Mouse (Mus musculus) intestine, embryonic 14.5 days (tissue): ENCODE results near the gene Snrpg. TPM values are rescaled to one million over a fixed set of nuclear protein-coding genes. Genes with fewer than 3 reads are reported as not detected.

Source experiments
- ATAC-seq: fragments of 200-750 bp; cut with Nextera tagmentation; replicated peaks from 2 replicates; pipeline ENCODE4 v1.8.0; 2017; ENCODE audit warnings: low read depth, moderate number of reproducible peaks, moderate TSS enrichment, moderate library complexity; ENCODE audit not compliant: low FRiP score, low TSS enrichment
- DNase-seq: peaks from one replicate; pipeline ENCODE4 v3.0.0-alpha.2; 2018; ENCODE audit warnings: low spot score
- H3K27ac ChIP-seq: fragments of 300-500 bp; sonication (generic); 2 replicates; pipeline ENCODE4 v1.5.1; 2014; ENCODE audit warnings: low read depth, mild to moderate bottlenecking, control low read depth
- H3K27me3 ChIP-seq: fragments of 300-500 bp; sonication (generic); replicated peaks from 2 replicates; pipeline ENCODE4 v1.6.1; 2014; ENCODE audit warnings: low read length, control low read depth; ENCODE audit not compliant: control insufficient read depth, insufficient read depth
- H3K36me3 ChIP-seq: fragments of 300-500 bp; sonication (generic); 2 replicates; pipeline ENCODE4 v1.6.1; 2014; ENCODE audit warnings: low read length, control low read depth; ENCODE audit not compliant: control insufficient read depth, insufficient read depth
- H3K4me1 ChIP-seq: fragments of 300-500 bp; sonication (generic); replicated peaks from 2 replicates; pipeline ENCODE4 v1.6.1; 2014; ENCODE audit warnings: low read length, control low read depth, mixed read lengths; ENCODE audit not compliant: control insufficient read depth, insufficient read depth
- H3K4me2 ChIP-seq: fragments of 300-500 bp; sonication (generic); 2 replicates; pipeline ENCODE4 v1.6.1; 2014; ENCODE audit warnings: low read length
- H3K4me3 ChIP-seq: fragments of 300-500 bp; sonication (generic); 2 replicates; pipeline ENCODE4 v1.5.1; 2014; ENCODE audit warnings: low read depth, low read length, control low read depth, mixed read lengths
- H3K9ac ChIP-seq: fragments of 300-500 bp; sonication (generic); 2 replicates; pipeline ENCODE4 v1.6.1; 2014; ENCODE audit warnings: mild to moderate bottlenecking, low read length
- H3K9me3 ChIP-seq: fragments of 300-500 bp; sonication (generic); 2 replicates; pipeline ENCODE4 v1.6.1; 2016; ENCODE audit warnings: low read length, control low read depth; ENCODE audit not compliant: control insufficient read depth
- WGBS: fragments of 180-500 bp; shearing (Covaris S2); extraction: QIAGEN DNeasy Blood & Tissue Kit; methylation state at CpG from one replicate; pipeline ENCODE4 v1.1.7; 2014; 5-methylcytosine and 5-hydroxymethylcytosine counted together
- polyA plus RNA-seq: library from polyadenylated mRNA; unstranded; fragments of >200 nt; fragmentation: Nextera tagmentation; extraction: Ambion mirVana; gene quantifications from 2 replicates; pipeline ENCODE4 v1.2.1, GENCODE M21; 2014

The Snrpg gene
- polyA plus RNA-seq, 1 experiment from 2014 or later: 872 TPM

GRCm38 (mm10) chr6:86361373-86361772 lies 9.7 kb upstream of the Snrpg start:
- DNase-seq (no peak), ATAC-seq (no peak)
- Histone ChIP-seq H3K9ac (no peak overlapping the region), H3K36me3 (no peaks in the 10 kb centered on the region), H3K4me3 (no peak overlapping the region), H3K4me2 (no peak overlapping the region), H3K4me1 (peaks cover 3% of the 10 kb centered on the region; the same call in 1 of the 2 replicates), H3K27ac (no peak overlapping the region), H3K9me3 (no peaks in the 10 kb centered on the region), H3K27me3 (no peaks in the 10 kb centered on the region)
- 86% methylated on average over 7 of the region's 7 CpGs for WGBS

- Histone ChIP-seq H3K27ac (no peak overlapping the region), H3K4me2 (peak overlapping the region; percentile 84), H3K27me3 (no peaks in the 10 kb centered on the region), H3K9me3 (no peaks in the 10 kb centered on the region), H3K36me3 (peaks cover 20% of the 10 kb centered on the region; the same call in 1 of the 2 replicates), H3K4me1 (peaks cover 9% of the 10 kb centered on the region), H3K4me3 (peak overlapping the region; percentile 70), H3K9ac (peak overlapping the region; percentile 86)
- peak; percentile 44 for ATAC-seq
- 2% methylated on average over 17 of the region's 17 CpGs for WGBS
- peak; percentile 87 for DNase-seq
These were observed 6.5 kb upstream of the Snrpg start for GRCm38 (mm10) chr6:86364442-86365141.

GRCm38 (mm10) chr6:86365371-86366124 lies 5.6 kb upstream of the Snrpg start, which contains the start of gene Fam136a:
TSS of gene Fam136a (plus strand) at chr6:86365646.
- Histone ChIP-seq H3K4me2 (peak within 1 kb of the TSS; percentile 84), H3K9me3 (no peaks in the 10 kb centered on the region), H3K4me3 (peak within 1 kb of the TSS; percentile 70), H3K27ac (peak within 1 kb of the TSS; percentile 82), H3K27me3 (no peaks in the 10 kb centered on the region), H3K36me3 (peaks cover 20% of the 10 kb centered on the region; the same call in 1 of the 2 replicates), H3K4me1 (peaks cover 9% of the 10 kb centered on the region), H3K9ac (peak within 1 kb of the TSS; percentile 86)
- peak; percentile 96 for ATAC-seq
- DNase-seq: peak; percentile 97
- WGBS: under 1% methylated on average over 73 of the region's 76 CpGs

- H3K36me3 ChIP-seq: peaks cover 20% of the 10 kb centered on the region; the same call in 1 of the 2 replicates
- H3K4me1 ChIP-seq: peaks cover 12% of the 10 kb centered on the region
- 39% methylated on average over 25 of the region's 25 CpGs for WGBS
- H3K9me3 ChIP-seq: no peaks in the 10 kb centered on the region
- H3K27me3 ChIP-seq: no peaks in the 10 kb centered on the region
- H3K4me3 ChIP-seq: peak overlapping the region; percentile 70
- peak overlapping the region; percentile 82 for H3K27ac ChIP-seq
- peak; percentile 74 for DNase-seq
- peak overlapping the region; percentile 84 for H3K4me2 ChIP-seq
- H3K9ac ChIP-seq: peak overlapping the region; percentile 86
- peak; percentile 1; the same call in 1 of the 2 replicates for ATAC-seq
These were observed 4.8 kb upstream of the Snrpg start for GRCm38 (mm10) chr6:86366125-86366852.

- Histone ChIP-seq H3K9ac (no peak overlapping the region), H3K4me1 (peaks cover 12% of the 10 kb centered on the region), H3K27me3 (no peaks in the 10 kb centered on the region), H3K36me3 (peaks cover 20% of the 10 kb centered on the region; the same call in 1 of the 2 replicates), H3K27ac (peak overlapping the region; percentile 82), H3K9me3 (no peaks in the 10 kb centered on the region), H3K4me2 (peak overlapping the region; percentile 84), H3K4me3 (peak overlapping the region; percentile 70; the same call in 1 of the 2 replicates)
- DNase-seq: no peak
- 65% methylated on average over 2 of the region's 2 CpGs for WGBS
- no peak for ATAC-seq
These were observed 4.3 kb upstream of the Snrpg start for GRCm38 (mm10) chr6:86366853-86367249.

- ATAC-seq: no peak
- H3K27me3 ChIP-seq: no peaks in the 10 kb centered on the region
- no peaks in the 10 kb centered on the region for H3K9me3 ChIP-seq
- no peak overlapping the region for H3K27ac ChIP-seq
- H3K4me1 ChIP-seq: peaks cover 18% of the 10 kb centered on the region
- no peak for DNase-seq
- WGBS: 94% methylated on average over 5 of the region's 5 CpGs
- H3K36me3 ChIP-seq: peaks cover 20% of the 10 kb centered on the region; the same call in 1 of the 2 replicates
- H3K9ac ChIP-seq: no peak overlapping the region
- H3K4me3 ChIP-seq: no peak overlapping the region
- no peak overlapping the region for H3K4me2 ChIP-seq
These were observed 2.6 kb upstream of the Snrpg start for GRCm38 (mm10) chr6:86368479-86368878.

GRCm38 (mm10) chr6:86370093-86370713 lies 901 bp upstream of the Snrpg start:
- Histone ChIP-seq H3K9ac (peak overlapping the region; percentile 93; the same call in 1 of the 2 replicates), H3K9me3 (no peaks in the 10 kb centered on the region), H3K4me1 (peaks cover 18% of the 10 kb centered on the region), H3K27me3 (no peaks in the 10 kb centered on the region), H3K4me2 (peak overlapping the region; percentile 87), H3K36me3 (peaks cover 28% of the 10 kb centered on the region; the same call in 1 of the 2 replicates), H3K27ac (peak overlapping the region; percentile 89), H3K4me3 (peak overlapping the region; percentile 96)
- no peak for ATAC-seq
- 80% methylated on average over 3 of the region's 3 CpGs for WGBS
- DNase-seq: no peak
